Mouse (Mus musculus): ENCODE measurements around the gene Flt3. TPM values are rescaled to one million over a fixed set of nuclear protein-coding genes. Genes with fewer than 3 reads are reported as not detected.

Flt3 gene
- polyA plus RNA-seq, 1 experiment from 2014 or later, result 2.9 TPM

DNA sequence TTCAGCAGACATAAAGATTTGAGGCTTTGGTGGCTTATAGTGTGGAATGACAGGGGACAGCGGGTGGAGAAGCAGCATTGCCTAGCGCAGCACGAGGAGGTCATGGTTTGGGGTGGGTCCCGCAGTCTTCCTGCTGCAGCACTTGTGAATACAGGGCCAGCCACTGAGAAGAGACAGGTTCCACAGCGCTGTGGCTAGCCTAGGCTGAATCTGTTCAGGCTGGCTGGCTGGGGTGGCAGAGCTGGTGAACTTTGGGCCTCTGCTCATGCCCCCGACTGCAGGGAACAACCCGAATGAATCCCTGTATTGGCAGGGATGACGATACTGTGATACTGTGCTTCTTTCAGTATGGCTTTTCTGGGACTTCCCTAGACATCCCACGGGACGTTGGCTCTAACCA is 56.4 kb downstream of the Flt3 start:
- H3K9ac ChIP-seq, result no peak overlapping the region
- 0 out of 2 replicates have a peak, but pooled peaks cover 3% of the 10 kb centered on the region for H3K27me3 ChIP-seq (replicated peaks)
- no peaks in the 10 kb centered on the region for H3K4me1 ChIP-seq
- H3K36me3 ChIP-seq, result no peaks in the 10 kb centered on the region
- ATAC-seq, result no peak
- no peaks in the 10 kb centered on the region for H3K9me3 ChIP-seq (replicated peaks)
- no peak overlapping the region for H3K4me3 ChIP-seq
- no peak overlapping the region for H3K4me2 ChIP-seq
- 80% methylated on average over 10 of the region's 10 CpGs for WGBS (ENCODE audit: insufficient replicate concordance)
- no peak overlapping the region for H3K27ac ChIP-seq

- no peak for ATAC-seq
- WGBS (ENCODE audit: insufficient replicate concordance), result 72% methylated on average over 6 of the region's 6 CpGs
- no peaks in the 10 kb centered on the region for H3K36me3 ChIP-seq
These were observed 57.4 kb downstream of the Flt3 start for GRCm38 (mm10) chr5:147342901-147343300.

DNA sequence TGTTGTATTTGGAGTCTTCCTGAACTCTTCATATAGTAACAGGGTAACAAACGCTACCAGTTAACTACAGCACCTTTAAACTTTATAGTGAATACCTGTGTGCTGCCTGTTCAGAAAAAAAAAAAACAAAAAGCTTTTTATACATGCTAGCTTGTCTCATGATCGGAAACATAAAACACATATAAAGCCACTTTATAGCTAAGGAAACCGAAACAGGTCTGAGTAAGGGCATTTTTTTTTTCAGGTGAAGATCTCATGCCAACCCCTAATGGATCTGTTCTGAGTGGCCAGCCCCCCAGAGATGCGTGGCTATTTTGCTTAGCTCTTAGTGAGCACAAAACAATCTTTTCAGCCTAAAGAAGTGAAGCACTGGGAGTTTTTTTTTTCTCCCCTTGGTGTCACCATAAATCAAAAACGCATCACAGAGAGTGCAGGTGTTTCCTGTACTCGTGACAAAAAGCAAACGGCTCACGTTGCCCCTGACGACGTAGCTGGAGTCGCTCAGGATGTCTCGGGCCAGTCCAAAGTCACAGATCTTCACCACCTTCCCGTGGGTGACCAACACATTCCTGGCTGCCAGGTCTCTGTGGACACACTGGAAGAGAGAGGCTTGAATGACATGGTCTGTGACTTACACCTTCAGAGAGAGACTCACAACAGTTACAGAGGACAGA is 59.4 kb downstream of the Flt3 start:
- WGBS (ENCODE audit: insufficient replicate concordance), result 35% methylated on average over 13 of the region's 13 CpGs
- no peaks in the 10 kb centered on the region for H3K4me1 ChIP-seq
- H3K9ac ChIP-seq, result no peak overlapping the region
- no peak for ATAC-seq
- no peaks in the 10 kb centered on the region for H3K9me3 ChIP-seq (replicated peaks)
- 0 out of 2 replicates have a peak, but pooled peaks cover 3% of the 10 kb centered on the region for H3K27me3 ChIP-seq (replicated peaks)
- no peak overlapping the region for H3K4me3 ChIP-seq
- H3K4me2 ChIP-seq, result no peak overlapping the region
- H3K27ac ChIP-seq, result no peak overlapping the region
- H3K36me3 ChIP-seq, result no peaks in the 10 kb centered on the region

More at GRCm38 (mm10) chr5:147342901-147343300, 57.4 kb downstream of the Flt3 start:
- no peaks in the 10 kb centered on the region for H3K4me1 ChIP-seq
- no peak overlapping the region for H3K9ac ChIP-seq
- no peak overlapping the region for H3K4me2 ChIP-seq
- H3K27ac ChIP-seq, result no peak overlapping the region
- H3K4me3 ChIP-seq, result no peak overlapping the region
- H3K27me3 ChIP-seq (replicated peaks), result 0 out of 2 replicates have a peak, but pooled peaks cover 3% of the 10 kb centered on the region
- no peaks in the 10 kb centered on the region for H3K9me3 ChIP-seq (replicated peaks)

DNA sequence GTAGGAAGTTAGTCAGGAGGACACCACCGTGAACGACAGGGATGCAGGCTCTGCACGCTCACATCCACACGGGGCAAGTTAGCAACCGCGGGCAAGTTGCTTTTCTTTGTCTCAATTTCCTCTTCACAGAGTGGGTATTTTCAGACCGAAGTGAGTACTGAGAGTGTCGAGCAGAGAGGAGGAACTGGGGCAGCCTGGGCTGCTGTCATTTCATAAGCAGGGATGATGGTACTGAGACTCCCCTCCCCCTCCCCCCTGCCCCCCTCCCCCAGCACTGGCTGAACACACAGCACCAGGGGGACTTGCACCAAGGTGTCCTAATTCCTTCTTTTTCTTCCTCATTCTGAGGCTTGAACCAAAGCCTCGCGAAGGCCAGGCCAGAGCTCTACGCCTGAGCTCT is 60.7 kb downstream of the Flt3 start:
- H3K27ac ChIP-seq, result no peak overlapping the region
- no peak for ATAC-seq
- WGBS (ENCODE audit: insufficient replicate concordance), result 45% methylated on average over 9 of the region's 11 CpGs
- H3K9ac ChIP-seq, result no peak overlapping the region
- no peaks in the 10 kb centered on the region for H3K9me3 ChIP-seq (replicated peaks)
- no peaks in the 10 kb centered on the region for H3K36me3 ChIP-seq
- no peak overlapping the region for H3K4me2 ChIP-seq
- H3K4me1 ChIP-seq, result no peaks in the 10 kb centered on the region
- H3K4me3 ChIP-seq, result no peak overlapping the region
- 0 out of 2 replicates have a peak, but pooled peaks cover 3% of the 10 kb centered on the region for H3K27me3 ChIP-seq (replicated peaks)

GRCm38 (mm10) chr5:147338967-147339366 is 61.3 kb downstream of the Flt3 start:
- H3K9ac ChIP-seq, result no peak overlapping the region
- no peak overlapping the region for H3K4me2 ChIP-seq
- no peaks in the 10 kb centered on the region for H3K4me1 ChIP-seq
- H3K36me3 ChIP-seq, result no peaks in the 10 kb centered on the region
- 68% methylated on average over 9 of the region's 9 CpGs for WGBS (ENCODE audit: insufficient replicate concordance)
- H3K27me3 ChIP-seq (replicated peaks), result 0 out of 2 replicates have a peak, but pooled peaks cover 3% of the 10 kb centered on the region
- ATAC-seq, result no peak
- H3K4me3 ChIP-seq, result no peak overlapping the region
- H3K27ac ChIP-seq, result no peak overlapping the region
- no peaks in the 10 kb centered on the region for H3K9me3 ChIP-seq (replicated peaks)

DNA sequence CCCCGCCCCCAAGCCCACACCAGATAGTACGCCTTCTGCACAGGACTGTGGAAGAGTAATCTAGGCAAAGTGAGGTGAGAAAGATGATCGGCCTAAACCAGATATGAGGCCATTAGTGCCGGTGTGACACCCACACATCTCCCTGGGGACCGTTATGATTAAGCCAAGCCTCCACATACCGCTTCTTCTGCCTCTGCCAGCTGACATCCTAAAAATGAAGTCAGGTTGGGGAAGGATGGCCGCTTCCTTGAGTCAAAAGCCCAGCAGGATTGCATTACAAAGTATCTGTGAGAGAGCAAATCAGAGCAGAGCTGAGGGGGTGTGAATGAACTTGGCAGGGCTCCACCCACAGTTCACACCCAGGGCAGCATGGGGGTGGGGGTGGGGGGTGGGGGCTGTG is 67.6 kb downstream of the Flt3 start:
- H3K9me3 ChIP-seq (replicated peaks), result no peaks in the 10 kb centered on the region
- peaks cover 4% of the 10 kb centered on the region for H3K27me3 ChIP-seq (replicated peaks)
- H3K36me3 ChIP-seq, result no peaks in the 10 kb centered on the region
- no peaks in the 10 kb centered on the region for H3K4me1 ChIP-seq
- H3K27ac ChIP-seq, result no peak overlapping the region
- no peak overlapping the region for H3K9ac ChIP-seq
- H3K4me2 ChIP-seq, result no peak overlapping the region
- ATAC-seq, result no peak
- 26% methylated on average over 7 of the region's 7 CpGs for WGBS (ENCODE audit: insufficient replicate concordance)
- H3K4me3 ChIP-seq, result no peak overlapping the region

DNA sequence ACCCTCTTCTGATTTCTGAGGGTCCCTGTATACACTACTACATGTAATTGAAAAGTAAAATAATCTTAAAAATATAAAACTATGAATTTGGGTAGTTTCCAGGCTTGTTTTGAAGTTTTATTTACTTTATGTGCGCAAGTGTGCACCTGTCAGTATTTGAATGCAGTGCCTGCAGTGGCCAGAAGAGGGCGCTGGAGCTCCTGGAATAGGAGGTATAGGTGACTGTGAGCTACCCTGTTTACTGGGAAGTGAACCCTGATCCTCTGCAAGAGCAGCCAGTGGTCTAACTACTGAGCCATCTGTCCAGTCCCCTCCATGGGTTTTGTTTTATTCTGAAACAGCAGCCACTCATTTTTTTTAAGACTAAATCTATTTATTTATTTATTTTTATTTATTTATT is 68.7 kb downstream of the Flt3 start:
- WGBS (ENCODE audit: insufficient replicate concordance), result 40% methylated on average over 2 of the region's 2 CpGs
- no peak overlapping the region for H3K9ac ChIP-seq
- no peak for ATAC-seq
- H3K4me3 ChIP-seq, result no peak overlapping the region
- no peaks in the 10 kb centered on the region for H3K36me3 ChIP-seq
- no peaks in the 10 kb centered on the region for H3K4me1 ChIP-seq
- H3K4me2 ChIP-seq, result no peak overlapping the region
- H3K27me3 ChIP-seq (replicated peaks), result peaks cover 4% of the 10 kb centered on the region
- no peak overlapping the region for H3K27ac ChIP-seq
- no peaks in the 10 kb centered on the region for H3K9me3 ChIP-seq (replicated peaks)

GRCm38 (mm10) chr5:147329946-147330345 is 70.3 kb downstream of the Flt3 start:
- Histone ChIP-seq H3K27me3 (replicated peaks) (peaks cover 12% of the 10 kb centered on the region), H3K4me3 (no peak overlapping the region), H3K4me1 (no peaks in the 10 kb centered on the region), H3K4me2 (no peak overlapping the region), H3K9me3 (replicated peaks) (no peaks in the 10 kb centered on the region), H3K27ac (no peak overlapping the region), H3K9ac (no peak overlapping the region), H3K36me3 (no peaks in the 10 kb centered on the region)
- ATAC-seq, result no peak
- WGBS (ENCODE audit: insufficient replicate concordance), result 67% methylated on average over 11 of the region's 11 CpGs

DNA sequence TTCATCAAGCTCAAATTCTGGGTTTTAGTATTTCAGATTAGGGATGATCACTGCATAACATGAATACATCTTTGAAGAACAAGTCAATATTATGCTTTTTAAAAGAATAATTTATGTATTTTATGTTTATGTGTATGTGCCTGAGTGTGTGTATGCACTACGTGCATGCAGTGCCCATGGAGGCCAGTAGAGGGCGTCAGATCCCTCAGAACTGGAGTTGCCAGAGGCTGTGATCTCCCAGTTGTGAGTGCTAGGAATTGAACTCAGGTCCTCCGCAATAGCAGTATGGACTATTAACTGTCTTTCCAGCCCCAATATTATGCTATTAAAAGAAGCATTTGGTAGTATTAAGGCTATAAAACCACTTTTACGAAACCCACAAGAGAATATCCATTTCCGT is 72.7 kb downstream of the Flt3 start:
- no peak for ATAC-seq
- Histone ChIP-seq H3K4me3 (no peak overlapping the region), H3K27me3 (replicated peaks) (peaks cover 21% of the 10 kb centered on the region), H3K9me3 (replicated peaks) (no peaks in the 10 kb centered on the region), H3K4me1 (peaks cover 5% of the 10 kb centered on the region; the same call in 1 of the 2 replicates), H3K27ac (no peak overlapping the region), H3K4me2 (no peak overlapping the region), H3K9ac (no peak overlapping the region), H3K36me3 (no peaks in the 10 kb centered on the region)
- WGBS (ENCODE audit: insufficient replicate concordance), result 64% methylated on average over 5 of the region's 5 CpGs

DNA sequence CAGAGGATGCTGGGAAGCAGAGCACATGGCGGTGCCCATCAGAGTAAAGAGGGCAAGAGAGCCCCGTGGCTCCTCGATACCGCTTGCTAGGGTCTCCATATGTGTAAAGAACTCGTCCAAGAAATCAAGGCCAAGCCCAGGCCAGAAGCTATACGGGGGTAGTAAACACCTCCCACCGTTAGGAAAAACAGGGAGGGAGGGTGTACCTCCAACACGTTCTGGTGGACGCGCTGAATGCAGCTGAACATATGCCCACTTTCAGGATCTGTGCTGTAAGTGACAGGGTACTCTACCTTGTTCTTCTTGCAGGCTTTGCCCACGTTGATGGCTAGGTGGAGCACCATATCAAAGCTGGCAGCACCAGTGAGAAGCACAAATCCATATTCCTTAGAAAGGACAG is 74.4 kb downstream of the Flt3 start:
- Histone ChIP-seq H3K9ac (no peak overlapping the region), H3K9me3 (replicated peaks) (no peaks in the 10 kb centered on the region), H3K27me3 (replicated peaks) (peaks cover 38% of the 10 kb centered on the region), H3K4me1 (peaks cover 5% of the 10 kb centered on the region; the same call in 1 of the 2 replicates), H3K4me2 (no peak overlapping the region), H3K4me3 (no peak overlapping the region), H3K36me3 (no peaks in the 10 kb centered on the region), H3K27ac (no peak overlapping the region)
- WGBS (ENCODE audit: insufficient replicate concordance), result 61% methylated on average over 11 of the region's 11 CpGs
- no peak for ATAC-seq

DNA sequence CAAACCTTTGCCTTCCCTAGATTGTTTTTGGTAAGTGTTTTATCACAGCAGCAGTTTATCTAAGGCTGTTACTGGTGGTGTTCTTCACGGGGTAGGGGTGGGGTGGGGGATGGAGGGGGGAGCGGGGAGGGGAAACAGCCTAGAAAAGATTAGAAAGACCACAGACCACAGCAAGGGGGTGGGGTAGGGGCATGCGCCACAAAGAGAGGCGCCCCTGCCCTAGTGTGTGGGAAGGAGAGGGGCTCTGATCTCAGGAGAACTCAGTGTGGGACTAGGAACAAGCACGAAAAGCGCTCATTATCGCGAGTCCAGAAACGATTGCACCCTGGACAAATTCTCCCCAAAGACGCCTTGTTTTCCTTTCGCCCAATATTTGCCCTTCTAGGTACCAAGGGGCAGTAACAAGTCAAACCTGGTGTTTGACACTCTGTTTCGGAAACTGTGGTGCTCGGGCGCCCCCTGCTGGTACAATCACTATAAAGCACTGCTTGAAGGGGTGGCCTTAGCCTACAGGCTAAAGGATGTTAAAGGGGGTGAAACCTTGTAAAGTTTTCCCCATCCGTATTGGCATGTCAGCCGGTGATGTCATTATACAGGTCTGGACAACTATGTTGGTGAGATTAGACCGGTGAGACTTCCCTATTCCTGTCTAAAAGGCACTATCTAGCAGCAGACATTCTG is 76.9 kb downstream of the Flt3 start:
- Histone ChIP-seq H3K9me3 (replicated peaks) (no peaks in the 10 kb centered on the region), H3K27ac (no peak overlapping the region), H3K4me3 (no peak overlapping the region), H3K4me2 (peak overlapping the region; percentile 35; the same call in 1 of the 2 replicates), H3K36me3 (no peaks in the 10 kb centered on the region), H3K27me3 (replicated peaks) (peaks cover 58% of the 10 kb centered on the region), H3K9ac (no peak overlapping the region), H3K4me1 (peaks cover 5% of the 10 kb centered on the region; the same call in 1 of the 2 replicates)
- ATAC-seq, result peak; percentile 50; the same call in 1 of the 2 replicates
- WGBS (ENCODE audit: insufficient replicate concordance), result 5% methylated on average over 17 of the region's 17 CpGs

GRCm38 (mm10) chr5:147322183-147322582 is 78.1 kb downstream of the Flt3 start, which contains the start of gene Urad:
Gene Urad, minus strand, starts transcription at chr5:147322440.
- Histone ChIP-seq H3K36me3 (no peaks in the 10 kb centered on the region), H3K9me3 (replicated peaks) (no peaks in the 10 kb centered on the region), H3K27ac (no peak within 1 kb of the TSS), H3K27me3 (replicated peaks) (peaks cover 70% of the 10 kb centered on the region), H3K4me3 (no peak within 1 kb of the TSS), H3K4me2 (peak within 1 kb of the TSS; percentile 35; the same call in 1 of the 2 replicates), H3K9ac (no peak within 1 kb of the TSS), H3K4me1 (peaks cover 5% of the 10 kb centered on the region; the same call in 1 of the 2 replicates)
- 48% methylated on average over 8 of the region's 8 CpGs for WGBS (ENCODE audit: insufficient replicate concordance)
- ATAC-seq, result no peak; the same call in 1 of the 2 replicates

All from liver, embryonic 12.5 days (tissue).